Mouse (Mus musculus) limb, embryonic 14.5 days (tissue): ENCODE results near the gene Mypn. TPM values are rescaled to one million over a fixed set of nuclear protein-coding genes. Genes with fewer than 3 reads are reported as not detected.

Experiments used
- ATAC-seq: fragments of 200-750 bp; cut with Nextera tagmentation; 2 replicates; pipeline ENCODE4 v1.8.0; 2017; ENCODE audit warnings: low read depth, moderate number of reproducible peaks, moderate TSS enrichment; ENCODE audit not compliant: low FRiP score
- DNase-seq: peaks from one replicate; pipeline ENCODE4 v3.0.0-alpha.2; 2015; ENCODE audit warnings: low spot score
- H3K27ac ChIP-seq: fragments of 300-500 bp; sonication (generic); replicated peaks from 2 replicates; pipeline ENCODE4 v1.5.1; 2014; ENCODE audit warnings: low read depth, mild to moderate bottlenecking, low read length, moderate library complexity, mixed read lengths
- H3K27me3 ChIP-seq: fragments of 300-500 bp; sonication (generic); 2 replicates; pipeline ENCODE4 v1.6.1; 2014; ENCODE audit warnings: low read length, mixed read lengths; ENCODE audit not compliant: control insufficient read depth, insufficient read depth
- H3K36me3 ChIP-seq: fragments of 300-500 bp; sonication (generic); 2 replicates; pipeline ENCODE4 v1.6.1; 2014; ENCODE audit warnings: mild to moderate bottlenecking, low read length, moderate library complexity, mixed read lengths; ENCODE audit not compliant: control insufficient read depth, insufficient read depth
- H3K4me1 ChIP-seq: fragments of 300-500 bp; sonication (generic); 2 replicates; pipeline ENCODE4 v1.6.1; 2014; ENCODE audit warnings: antibody characterized with exemption, low read length, mixed read lengths; ENCODE audit not compliant: control insufficient read depth, insufficient read depth
- H3K4me2 ChIP-seq: fragments of 300-500 bp; sonication (generic); replicated peaks from 2 replicates; pipeline ENCODE4 v1.6.1; 2014; ENCODE audit warnings: low read depth, mild to moderate bottlenecking, low read length, moderate library complexity; ENCODE audit not compliant: severe bottlenecking
- H3K4me3 ChIP-seq: fragments of 300-500 bp; sonication (generic); replicated peaks from 2 replicates; pipeline ENCODE4 v1.5.1; 2014; ENCODE audit warnings: low read length
- H3K9ac ChIP-seq: fragments of 300-500 bp; sonication (generic); 2 replicates; pipeline ENCODE4 v1.6.1; 2014; ENCODE audit warnings: mild to moderate bottlenecking, low read depth, low read length, moderate library complexity; ENCODE audit not compliant: severe bottlenecking
- H3K9me3 ChIP-seq: fragments of 300-500 bp; sonication (generic); 2 replicates; pipeline ENCODE4 v1.6.1; 2016; ENCODE audit warnings: low read length; ENCODE audit not compliant: control insufficient read depth
- POLR2A ChIP-seq: fragments of 200-500 bp; IDR thresholded peaks from 2 replicates; pipeline ENCODE4 v1.8.0; 2012; ENCODE audit warnings: inconsistent platforms, mild to moderate bottlenecking, moderate library complexity, borderline replicate concordance; ENCODE audit not compliant: insufficient read depth, insufficient read length; ENCODE audit errors: extremely low read depth
- WGBS: fragments of 180-500 bp; shearing (Covaris S2); extraction: QIAGEN DNeasy Blood & Tissue Kit; methylation state at CpG from one replicate; pipeline ENCODE4 v1.1.7; 2014; 5-methylcytosine and 5-hydroxymethylcytosine counted together
- polyA plus RNA-seq, 2 experiments: library from polyadenylated mRNA; depleted of rRNA in 1 of 2; stranded (reverse) in 1 of 2; unstranded in 1 of 2; fragments of >200 nt; fragmentation: Nextera tagmentation in 1 of 2; extraction: Ambion mirVana in 1 of 2; gene quantifications; 2 replicates each; pipeline versions ENCODE4 v1.2.1 to v1.2.3; 2012 to 2014

Gene Mypn
- polyA plus RNA-seq, 2 experiments, result 4.8 to 5.4 TPM

DNA sequence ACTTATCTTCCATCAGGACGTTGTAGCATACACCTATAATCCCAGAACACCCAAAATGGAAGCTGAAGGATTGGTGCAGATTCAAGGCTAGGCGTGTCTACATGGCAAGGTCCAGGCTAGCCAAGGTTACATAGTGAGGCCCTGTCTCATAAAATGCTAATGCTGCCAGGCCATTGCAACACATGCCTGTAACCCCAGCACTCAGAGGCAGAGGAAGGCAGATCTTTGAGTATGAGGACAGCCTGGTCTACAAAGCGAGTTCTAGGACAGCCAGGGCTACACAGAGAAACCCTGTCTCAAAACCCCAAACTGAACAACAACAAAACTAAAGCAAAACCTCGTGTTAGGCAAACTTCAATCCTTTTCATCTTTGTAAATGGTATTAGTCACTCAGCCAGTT, 34.3 kb upstream of the Mypn start:
- DNase-seq (no peak), ATAC-seq (no peak)
- Histone ChIP-seq H3K36me3 (no peaks in the 10 kb centered on the region), H3K9me3 (no peaks in the 10 kb centered on the region), H3K4me2 (no peak overlapping the region), H3K9ac (no peak overlapping the region), H3K4me1 (peaks cover 8% of the 10 kb centered on the region), H3K4me3 (no peak overlapping the region), H3K27ac (no peak overlapping the region), H3K27me3 (no peaks in the 10 kb centered on the region)
- 71% methylated on average over 4 of the region's 4 CpGs for WGBS
- TF ChIP-seq POLR2A, result no peak

DNA sequence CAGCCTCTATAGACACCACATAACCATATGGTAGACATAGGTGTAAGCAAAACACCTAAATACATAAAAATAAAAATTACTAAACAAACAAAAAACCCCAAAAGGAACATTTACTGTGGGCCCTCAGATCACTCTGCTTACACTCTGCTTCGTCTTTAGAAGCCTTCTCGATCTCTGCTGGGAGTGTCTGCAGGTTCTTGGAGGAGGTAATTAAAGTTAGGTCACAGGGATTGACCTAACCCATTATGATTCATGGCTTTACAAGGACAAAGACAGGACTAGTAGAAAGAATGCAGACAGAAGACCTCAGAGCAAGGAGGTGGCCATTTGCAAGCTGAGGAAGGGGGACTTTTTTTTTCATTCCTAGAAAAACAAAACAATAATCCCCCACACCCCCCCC, 33.5 kb upstream of the Mypn start:
- Histone ChIP-seq H3K36me3 (no peaks in the 10 kb centered on the region), H3K9ac (no peak overlapping the region), H3K9me3 (no peaks in the 10 kb centered on the region), H3K27ac (no peak overlapping the region), H3K4me2 (no peak overlapping the region), H3K4me3 (no peak overlapping the region), H3K4me1 (no peaks in the 10 kb centered on the region), H3K27me3 (no peaks in the 10 kb centered on the region)
- 54% methylated on average over 2 of the region's 2 CpGs for WGBS
- no peak for DNase-seq
- ATAC-seq, result no peak
- TF ChIP-seq POLR2A, result no peak

DNA sequence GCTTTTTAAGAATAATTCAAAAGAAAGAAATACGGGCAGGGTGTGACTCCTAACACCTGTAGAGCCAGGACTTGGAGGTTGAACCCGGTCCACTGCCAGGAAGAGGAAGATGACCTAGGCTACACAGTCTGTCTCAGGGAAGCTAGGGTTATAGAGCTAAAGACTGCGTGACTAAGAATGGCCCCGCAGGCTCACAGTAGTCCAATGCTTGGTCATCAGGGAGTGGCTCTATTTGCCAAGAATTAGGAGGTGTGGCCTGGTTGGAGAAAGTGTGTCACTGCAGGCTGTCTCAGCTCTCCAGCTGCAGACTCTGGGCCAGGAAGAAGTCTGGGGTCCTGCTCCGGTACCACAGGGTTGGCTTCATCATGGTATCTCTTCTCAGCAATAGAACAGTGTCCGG, 32.9 kb upstream of the Mypn start:
- DNase-seq (no peak), ATAC-seq (no peak)
- H3K27me3 ChIP-seq, result no peaks in the 10 kb centered on the region
- 92% methylated on average over 6 of the region's 6 CpGs for WGBS
- H3K9me3 ChIP-seq, result no peaks in the 10 kb centered on the region
- no peak overlapping the region for H3K9ac ChIP-seq
- H3K36me3 ChIP-seq, result no peaks in the 10 kb centered on the region
- H3K4me2 ChIP-seq, result no peak overlapping the region
- H3K27ac ChIP-seq, result no peak overlapping the region
- H3K4me1 ChIP-seq, result no peaks in the 10 kb centered on the region
- no peak overlapping the region for H3K4me3 ChIP-seq
- TF ChIP-seq POLR2A, result no peak

DNA sequence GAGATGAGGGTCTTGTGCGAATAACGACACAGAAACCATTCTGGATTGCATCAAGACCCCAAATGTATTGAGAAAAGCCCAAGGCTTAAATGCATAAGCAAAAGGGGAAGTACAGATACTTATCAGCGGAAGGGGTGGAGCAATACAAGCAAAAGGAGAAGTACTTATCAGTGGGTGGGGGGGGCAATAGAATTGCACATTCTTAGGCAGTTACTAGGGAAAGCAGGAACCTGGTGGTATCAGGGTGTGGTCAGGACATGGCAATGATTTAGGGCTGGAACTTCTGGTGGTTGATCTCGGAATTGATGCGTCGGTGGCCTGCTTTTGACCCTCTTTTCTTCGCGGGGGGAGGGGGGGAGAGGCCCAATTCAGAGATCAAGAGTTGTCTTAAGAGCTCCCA, 32.1 kb upstream of the Mypn start:
- TF ChIP-seq POLR2A, result no peak
- no peaks in the 10 kb centered on the region for H3K4me1 ChIP-seq
- H3K4me2 ChIP-seq, result no peak overlapping the region
- no peaks in the 10 kb centered on the region for H3K36me3 ChIP-seq
- H3K4me3 ChIP-seq, result no peak overlapping the region
- ATAC-seq, result no peak
- no peaks in the 10 kb centered on the region for H3K9me3 ChIP-seq
- WGBS, result 86% methylated on average over 8 of the region's 8 CpGs
- H3K9ac ChIP-seq, result no peak overlapping the region
- no peak overlapping the region for H3K27ac ChIP-seq
- no peak for DNase-seq
- H3K27me3 ChIP-seq, result no peaks in the 10 kb centered on the region

DNA sequence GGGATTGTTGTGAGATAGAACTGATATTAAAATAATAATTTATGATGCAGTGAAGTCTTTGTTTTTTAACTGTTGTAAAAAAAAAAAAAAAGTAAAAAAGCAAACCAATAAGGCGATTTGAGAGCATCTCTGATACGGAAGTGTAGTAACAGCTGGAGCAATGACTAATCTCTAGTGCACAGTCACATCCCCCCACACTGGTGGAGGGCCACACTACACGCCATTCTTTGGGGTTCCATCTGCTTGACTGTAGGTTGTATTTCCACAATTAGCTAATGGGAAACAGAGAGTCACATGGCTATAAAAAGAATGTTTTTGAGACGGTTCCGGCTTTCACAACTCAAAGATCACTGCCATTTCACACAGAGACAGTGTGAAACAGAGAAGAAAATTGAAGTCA, 30.4 kb upstream of the Mypn start:
- Histone ChIP-seq H3K4me3 (no peak overlapping the region), H3K4me1 (no peaks in the 10 kb centered on the region), H3K9ac (no peak overlapping the region), H3K36me3 (no peaks in the 10 kb centered on the region), H3K4me2 (no peak overlapping the region), H3K9me3 (no peaks in the 10 kb centered on the region), H3K27ac (no peak overlapping the region), H3K27me3 (no peaks in the 10 kb centered on the region)
- no peak for TF ChIP-seq POLR2A
- DNase-seq, result no peak
- 71% methylated on average over 5 of the region's 5 CpGs for WGBS
- ATAC-seq, result no peak

DNA sequence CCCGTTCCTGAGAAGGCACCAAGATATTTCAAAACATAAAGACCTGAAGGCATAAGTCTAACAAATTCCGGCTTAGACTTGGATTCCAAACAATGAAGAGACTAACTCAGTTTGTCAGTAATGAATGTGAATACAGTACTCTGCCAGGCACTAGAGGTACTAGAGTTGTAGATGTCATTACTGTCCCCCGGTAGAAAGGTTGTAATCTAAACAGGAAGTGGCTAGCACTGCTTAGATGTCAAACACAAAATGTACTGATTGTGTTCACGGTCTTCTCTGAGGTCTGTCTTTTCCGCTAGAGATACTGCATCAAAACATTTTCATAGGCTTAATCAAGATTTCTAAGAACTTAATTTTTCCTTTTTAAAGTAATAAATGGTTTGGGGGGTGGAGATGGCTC, 27.9 kb upstream of the Mypn start:
- Histone ChIP-seq H3K4me1 (no peaks in the 10 kb centered on the region), H3K9ac (no peak overlapping the region), H3K36me3 (no peaks in the 10 kb centered on the region), H3K4me2 (no peak overlapping the region), H3K27ac (no peak overlapping the region), H3K27me3 (no peaks in the 10 kb centered on the region), H3K9me3 (no peaks in the 10 kb centered on the region), H3K4me3 (no peak overlapping the region)
- DNase-seq, result no peak
- 79% methylated on average over 5 of the region's 5 CpGs for WGBS
- no peak for TF ChIP-seq POLR2A
- no peak for ATAC-seq
